Mouse (Mus musculus): ENCODE data around the gene Gm8165.
"Not testable (repeated sequence)": the region's sequence is repeated elsewhere in the genome, so short reads cannot be mapped to it uniquely, and the experiment has no call there.

Gm8165 gene

DNA sequence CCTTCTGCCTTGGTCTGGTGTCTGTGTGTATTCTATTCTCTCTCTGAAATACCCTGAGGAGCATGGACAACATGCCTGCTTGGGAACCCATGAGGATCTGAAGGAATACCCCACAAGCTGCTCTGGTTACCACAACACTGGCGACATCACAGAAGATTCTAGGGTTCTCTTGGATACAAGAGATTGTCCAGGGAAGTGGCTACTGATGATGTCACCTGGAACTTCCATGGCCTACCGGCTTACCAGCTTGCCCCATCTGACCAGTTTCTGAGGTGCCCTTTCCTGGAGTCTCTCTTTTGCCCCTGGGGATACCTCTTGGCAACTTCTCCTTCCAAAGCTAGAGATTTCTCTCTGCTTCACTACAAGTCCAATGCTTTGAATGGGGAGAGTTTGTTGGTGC lies at the start of gene Gm8165:
Gene Gm8165 (minus strand): TSS at position 101 of the 400 bp plus-strand sequence.
- DNase-seq: not testable (repeated sequence)

DNA sequence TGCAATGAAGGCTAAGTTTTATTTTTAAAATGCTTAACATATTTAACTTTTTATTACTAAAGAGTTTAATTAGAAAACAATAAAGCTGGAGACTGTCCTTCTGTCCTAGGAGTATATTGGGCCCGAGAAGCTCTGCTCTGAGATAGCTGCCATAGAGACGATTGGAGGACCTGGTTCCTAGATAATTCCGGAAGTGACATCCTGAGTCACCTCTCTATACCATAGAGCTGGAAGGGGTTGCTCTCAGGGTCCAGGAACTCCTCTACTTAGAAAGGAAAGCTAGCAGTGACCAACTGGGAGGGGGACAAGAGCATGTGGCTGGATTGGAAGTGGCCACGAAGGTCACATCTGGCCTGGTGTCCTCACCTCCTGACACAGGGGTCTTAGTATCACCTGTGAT lies 20.6 kb upstream of the Gm8165 start, which contains the start of gene Gm7324:
Gene Gm7324 (plus strand): TSS at position 208 of the 400 bp plus-strand sequence.
- DNase-seq: not testable (repeated sequence)

Data from cerebellum, postnatal 36 days (tissue).